Mouse (Mus musculus): ENCODE measurements at regions not wholly inside any gene's neighbourhood (a gene's known extent, or its start where the extent isn't known, plus 50 kb on each side); places are given as distances from the start of the nearest gene placed in this dataset.
"Not testable (repeated sequence)": the region's sequence is repeated elsewhere in the genome, so short reads cannot be mapped to it uniquely, and the experiment has no call there.

DNA sequence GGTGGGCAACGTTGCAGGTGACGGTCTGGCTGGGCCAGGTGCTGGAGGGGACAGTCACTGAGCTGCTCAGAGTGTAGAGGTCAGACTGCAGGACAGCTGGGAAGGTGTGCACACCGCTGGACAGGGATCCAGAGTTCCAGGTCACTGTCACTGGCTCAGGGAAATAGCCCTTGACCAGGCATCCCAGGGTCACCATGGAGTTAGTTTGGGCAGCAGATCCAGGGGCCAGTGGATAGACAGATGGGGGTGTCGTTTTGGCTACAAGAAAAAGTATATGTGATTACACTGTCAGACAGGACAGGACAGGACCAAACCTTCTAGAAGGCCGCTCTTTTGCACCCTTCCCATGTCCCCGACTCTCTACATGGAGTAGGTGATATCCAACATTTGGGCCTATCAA, 144.5 kb downstream of the Tmem121 start:
- no peak for ATAC-seq (ENCODE audit: insufficient number of reproducible peaks, low FRiP score, low TSS enrichment)

DNA sequence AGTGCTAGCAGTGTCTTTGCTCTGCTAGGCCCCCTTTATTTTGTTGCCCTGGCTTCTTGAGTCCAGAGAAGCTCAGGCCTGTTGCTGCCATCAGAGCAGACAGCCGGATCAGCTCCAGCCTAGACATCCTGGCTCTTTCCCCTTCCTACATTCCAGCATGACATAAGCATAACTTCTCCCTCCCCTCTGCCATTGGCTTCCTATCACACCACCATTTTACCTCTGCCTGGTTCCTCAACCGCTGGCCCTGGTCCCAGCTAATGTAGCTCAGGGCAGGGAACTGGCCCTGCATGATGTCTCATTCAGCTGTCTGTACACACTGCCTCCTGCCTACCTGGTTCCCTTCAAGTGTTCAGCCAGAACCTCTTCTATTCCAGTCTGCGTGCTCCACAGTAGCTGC, 146.5 kb downstream of the Tmem121 start:
- ATAC-seq (ENCODE audit: insufficient number of reproducible peaks, low FRiP score, low TSS enrichment), result no peak

DNA sequence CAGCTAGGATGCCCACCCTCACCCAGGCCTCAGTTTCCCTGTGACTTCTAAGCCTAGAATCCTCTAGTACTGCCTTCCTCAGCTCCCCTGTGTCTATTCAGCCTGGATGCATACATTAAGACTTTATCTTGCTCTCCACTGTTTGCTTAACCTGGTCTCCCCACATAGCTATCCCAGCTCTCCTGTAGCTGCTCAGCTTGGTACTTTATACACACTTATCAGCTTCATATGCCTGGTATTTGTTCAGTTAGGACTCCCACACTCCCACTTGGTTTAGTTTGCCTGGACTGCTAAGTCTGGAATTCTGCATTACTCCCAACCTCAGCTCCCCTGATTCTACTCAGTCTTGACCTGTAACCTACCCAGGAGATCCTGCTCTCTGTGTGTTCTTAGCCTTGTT, 147.7 kb downstream of the Tmem121 start:
- ATAC-seq (ENCODE audit: insufficient number of reproducible peaks, low FRiP score, low TSS enrichment), result no peak

DNA sequence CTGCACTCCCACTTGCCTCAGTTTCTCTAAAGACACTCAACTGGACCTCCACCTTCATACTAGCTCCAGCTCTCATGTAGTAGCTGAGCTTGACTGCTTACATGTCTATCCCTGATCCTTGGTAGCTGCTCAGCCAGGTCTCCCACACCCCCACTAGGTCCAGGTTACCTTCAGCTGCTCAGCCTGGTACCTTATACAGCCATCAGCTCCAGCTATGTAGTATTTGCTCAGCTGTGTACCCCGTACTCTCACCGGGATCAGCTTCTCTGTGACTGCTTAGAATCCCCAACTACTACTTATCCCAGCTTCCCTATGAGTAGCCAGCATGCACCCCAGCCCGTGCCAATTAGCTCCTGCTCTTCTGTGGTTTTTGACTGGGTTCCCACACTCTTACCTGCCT, 148.1 kb downstream of the Tmem121 start:
- ATAC-seq (ENCODE audit: insufficient number of reproducible peaks, low FRiP score, low TSS enrichment), result not testable (repeated sequence)

DNA sequence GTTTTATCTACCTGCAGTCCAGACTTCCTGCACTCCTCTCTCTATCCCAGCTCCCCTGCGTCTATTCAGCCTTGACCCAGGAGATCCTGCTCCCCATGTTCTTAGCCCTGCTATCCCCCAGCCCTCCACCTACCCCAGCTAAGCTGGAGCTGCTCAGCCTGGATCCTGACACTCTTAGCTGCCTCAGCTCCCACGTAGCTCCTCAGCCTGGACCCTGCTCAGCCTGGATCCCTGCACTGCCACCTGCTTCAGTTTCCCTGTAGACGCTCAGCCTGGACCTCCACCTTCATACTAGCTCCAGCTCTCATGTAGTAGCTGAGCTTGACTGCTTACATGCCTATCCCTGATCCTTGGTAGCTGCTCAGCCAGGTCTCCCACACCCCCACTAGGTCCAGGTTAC, 151.5 kb downstream of the Tmem121 start:
- ATAC-seq (ENCODE audit: insufficient number of reproducible peaks, low FRiP score, low TSS enrichment), result no peak

DNA sequence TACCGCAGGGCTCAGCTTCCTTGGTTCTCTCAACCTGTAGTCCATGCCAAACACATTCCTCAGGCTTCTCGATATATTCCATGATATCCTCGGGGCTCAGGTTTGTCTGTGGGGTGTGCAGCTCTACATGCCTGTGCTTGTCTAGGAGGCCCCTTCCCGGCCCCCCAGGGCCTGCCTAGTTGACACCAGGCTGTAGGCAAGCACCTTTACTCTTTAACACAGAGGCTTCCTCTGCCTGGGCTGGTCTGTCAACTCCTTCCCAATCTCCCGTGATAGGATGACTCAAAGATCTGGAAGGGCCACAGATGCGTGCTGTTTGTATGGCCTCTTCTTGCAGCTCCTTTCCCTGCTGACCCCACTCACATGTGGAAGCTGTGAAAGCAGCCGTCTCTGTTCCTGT, 150.4 kb upstream of the Adam6b start:
- ATAC-seq (ENCODE audit: insufficient number of reproducible peaks, low FRiP score, low TSS enrichment), result no peak

DNA sequence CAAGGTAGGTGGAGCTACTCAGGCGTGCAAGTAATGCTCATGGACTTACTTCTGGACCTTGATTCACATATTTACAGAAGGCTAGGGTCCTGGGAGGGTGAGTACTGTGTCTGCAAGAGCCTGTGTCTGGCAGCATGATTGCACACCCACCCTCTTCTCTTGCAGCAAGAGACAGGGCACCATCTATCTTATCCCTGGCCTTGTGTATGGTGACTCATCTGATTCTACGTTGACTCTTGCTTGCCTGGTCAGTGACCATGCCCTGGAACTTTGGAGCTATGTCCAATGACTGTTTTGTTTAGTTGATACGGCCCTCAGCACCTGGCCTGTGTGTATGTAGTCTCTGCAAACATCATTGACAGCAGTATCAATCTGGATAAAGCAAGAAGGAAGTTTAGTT, 148.3 kb upstream of the Adam6b start:
- ATAC-seq (ENCODE audit: insufficient number of reproducible peaks, low FRiP score, low TSS enrichment), result no peak

DNA sequence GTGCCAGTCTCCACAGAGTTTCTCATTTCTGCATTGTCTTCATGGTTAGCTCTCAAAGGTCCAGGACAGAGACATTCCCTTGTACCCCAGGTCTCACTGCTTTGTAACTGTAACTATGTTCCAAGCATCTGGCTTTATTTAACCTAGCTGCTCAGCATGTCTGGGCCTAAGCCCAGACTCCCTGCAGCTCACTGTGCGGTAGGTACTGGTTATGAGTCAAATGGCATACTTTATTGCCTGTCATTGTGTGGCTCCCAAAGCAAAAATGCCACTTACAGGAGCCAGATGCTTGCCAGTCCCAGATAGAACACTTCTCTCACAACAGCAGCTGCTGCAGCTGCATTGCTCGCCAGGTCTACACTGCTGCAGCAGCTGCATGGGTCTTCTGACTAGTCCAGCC, 134.2 kb upstream of the Adam6b start:
- no peak for ATAC-seq (ENCODE audit: insufficient number of reproducible peaks, low FRiP score, low TSS enrichment)

DNA sequence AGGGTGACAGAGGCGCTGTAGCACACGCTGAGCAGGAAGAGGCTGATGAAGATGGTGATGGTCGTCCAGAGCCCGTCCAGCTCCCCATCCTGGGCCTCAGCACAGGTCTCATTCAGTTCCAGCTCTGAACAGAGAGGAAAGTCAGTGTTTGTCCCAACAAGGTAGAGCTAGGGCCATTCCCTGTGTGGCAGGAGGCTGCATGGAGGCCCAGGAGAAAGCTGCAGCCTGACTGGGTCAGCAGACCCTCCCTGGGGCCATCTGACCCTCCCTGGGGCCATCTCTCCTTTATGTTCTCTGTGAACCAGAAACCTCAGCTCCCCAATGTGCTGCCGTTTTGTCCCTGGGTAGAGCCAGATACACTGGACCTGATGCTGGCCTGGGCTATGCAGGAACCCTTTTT, 131.2 kb upstream of the Adam6b start:
- ATAC-seq (ENCODE audit: insufficient number of reproducible peaks, low FRiP score, low TSS enrichment), result no peak

DNA sequence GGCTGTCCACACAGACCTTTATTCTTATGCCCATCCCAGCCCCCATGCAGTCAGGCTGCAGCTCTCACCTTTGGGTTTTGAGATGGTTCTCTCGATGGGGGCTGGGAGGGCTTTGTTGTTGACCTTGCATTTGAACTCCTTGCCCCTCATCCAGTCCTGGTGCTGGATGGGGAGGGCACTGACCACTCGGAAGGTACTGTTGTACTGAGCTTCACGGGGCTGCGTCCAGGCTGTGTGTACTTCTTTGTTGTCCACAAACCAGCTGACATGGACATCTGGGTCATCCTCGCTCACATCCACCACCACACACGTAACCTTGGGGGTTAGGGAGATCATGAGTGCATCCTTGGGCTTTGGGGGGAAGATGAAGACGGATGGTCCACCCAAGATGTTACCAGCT, 129.3 kb upstream of the Adam6b start:
- no peak for ATAC-seq (ENCODE audit: insufficient number of reproducible peaks, low FRiP score, low TSS enrichment)

DNA sequence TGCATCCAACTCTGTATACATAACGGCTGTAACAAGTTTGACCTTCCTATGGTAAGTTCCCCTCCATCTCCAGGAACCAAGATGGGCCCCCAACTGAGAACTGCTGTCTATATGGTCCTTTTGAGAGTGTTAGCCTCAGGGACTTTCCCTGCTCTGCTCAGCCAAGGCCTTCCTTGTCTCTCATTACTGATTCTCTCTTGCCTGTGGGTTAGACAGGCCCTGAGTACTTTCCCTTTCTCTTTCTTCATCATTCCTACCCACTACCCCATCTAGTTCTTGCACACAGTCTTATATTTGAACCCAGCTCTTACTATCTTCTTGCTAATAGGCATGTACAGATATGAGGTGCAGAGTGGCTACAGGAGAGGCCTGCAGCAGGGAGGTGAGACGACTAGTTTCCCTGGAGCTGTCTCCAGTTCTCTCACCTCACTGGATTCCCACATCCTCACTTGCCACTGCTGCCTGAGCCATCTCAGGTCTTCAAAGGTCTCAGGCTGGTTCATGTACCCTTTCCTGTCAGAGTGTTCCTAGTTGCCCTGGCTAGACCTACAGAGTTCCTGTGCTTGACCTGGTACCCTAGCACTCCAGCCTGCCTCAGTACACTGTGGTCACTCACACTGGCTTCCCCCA, 126.8 kb upstream of the Adam6b start:
- ATAC-seq (ENCODE audit: insufficient number of reproducible peaks, low FRiP score, low TSS enrichment), result no peak

DNA sequence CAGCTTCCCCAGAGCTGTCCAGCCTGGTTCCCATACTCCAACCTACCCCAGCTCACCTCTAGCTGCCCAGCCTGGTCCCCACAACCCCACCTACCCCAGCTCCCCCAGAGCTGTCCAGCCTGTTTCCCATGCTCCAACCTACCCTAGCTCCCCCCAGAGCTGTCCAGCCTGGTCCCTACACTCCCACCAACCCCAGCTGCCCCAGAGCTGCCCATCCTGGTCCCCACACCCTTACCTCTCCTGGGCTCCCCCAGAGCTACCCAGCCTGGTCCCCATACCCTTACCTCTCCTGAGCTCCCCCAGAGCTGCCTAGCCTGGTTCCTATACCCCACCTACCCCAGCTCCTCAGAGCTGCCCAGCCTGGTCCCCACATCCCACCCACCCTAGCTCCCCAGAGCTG, 125.3 kb upstream of the Adam6b start:
- ATAC-seq (ENCODE audit: insufficient number of reproducible peaks, low FRiP score, low TSS enrichment), result no peak

DNA sequence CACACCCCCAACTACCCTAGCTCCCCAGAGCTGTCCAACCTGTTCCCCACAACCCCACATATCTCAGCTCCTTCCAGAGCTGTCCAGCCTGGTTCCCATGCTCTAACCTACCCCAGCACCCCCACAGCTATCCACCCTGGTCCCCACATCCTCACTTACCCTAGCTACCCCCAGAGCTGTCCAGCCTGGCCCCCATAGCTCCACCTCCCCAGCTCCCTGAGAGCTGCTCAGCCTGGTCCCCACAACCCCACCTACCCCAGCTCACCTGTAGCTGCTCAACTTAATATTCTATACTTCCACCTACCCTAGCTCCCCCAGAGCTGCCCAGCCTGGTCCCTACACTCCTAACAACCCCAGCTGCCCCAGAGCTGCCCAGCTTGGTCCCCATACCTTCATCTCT, 124.9 kb upstream of the Adam6b start:
- ATAC-seq (ENCODE audit: insufficient number of reproducible peaks, low FRiP score, low TSS enrichment), result no peak; the same call in 1 of the 2 replicates

DNA sequence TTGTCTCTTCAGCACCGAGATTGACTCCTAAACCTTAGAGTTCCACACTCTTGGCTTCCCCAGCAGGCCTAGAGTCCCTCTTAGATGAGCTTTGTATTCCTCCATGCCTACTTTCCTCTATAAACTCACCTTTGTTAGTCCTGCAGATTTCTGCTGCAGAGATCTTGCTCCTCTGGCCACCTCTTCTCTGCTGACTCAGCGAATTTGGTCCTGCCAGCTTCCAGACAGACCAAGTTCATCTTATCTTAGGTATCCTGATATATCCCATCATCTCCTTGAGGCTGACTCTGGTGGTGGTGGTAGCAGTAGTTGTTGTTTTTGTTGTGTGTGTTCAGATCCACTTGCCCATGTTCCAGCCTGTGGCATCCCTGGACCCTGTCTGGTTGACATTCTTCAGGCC, 123.5 kb upstream of the Adam6b start:
- ATAC-seq (ENCODE audit: insufficient number of reproducible peaks, low FRiP score, low TSS enrichment), result no peak

DNA sequence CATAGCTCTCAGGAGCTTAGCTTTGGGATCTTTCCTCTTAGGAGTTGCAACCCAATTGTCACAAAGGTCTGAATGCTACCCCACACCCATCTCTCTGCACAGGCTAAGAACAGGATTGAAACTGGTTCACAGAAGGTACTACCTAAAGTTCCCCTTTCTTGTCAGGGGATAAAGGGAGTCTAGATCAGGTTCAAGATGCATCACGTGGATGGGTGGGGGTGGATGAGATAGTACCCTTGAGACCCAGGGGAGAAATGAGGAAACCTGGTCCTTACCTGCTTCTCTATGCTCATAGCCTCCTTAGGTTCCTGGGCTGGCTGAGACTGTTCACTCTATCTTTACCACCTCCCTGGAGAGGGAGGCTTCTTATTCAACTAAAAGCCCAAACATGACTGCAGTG, 122.9 kb upstream of the Adam6b start:
- ATAC-seq (ENCODE audit: insufficient number of reproducible peaks, low FRiP score, low TSS enrichment), result no peak

DNA sequence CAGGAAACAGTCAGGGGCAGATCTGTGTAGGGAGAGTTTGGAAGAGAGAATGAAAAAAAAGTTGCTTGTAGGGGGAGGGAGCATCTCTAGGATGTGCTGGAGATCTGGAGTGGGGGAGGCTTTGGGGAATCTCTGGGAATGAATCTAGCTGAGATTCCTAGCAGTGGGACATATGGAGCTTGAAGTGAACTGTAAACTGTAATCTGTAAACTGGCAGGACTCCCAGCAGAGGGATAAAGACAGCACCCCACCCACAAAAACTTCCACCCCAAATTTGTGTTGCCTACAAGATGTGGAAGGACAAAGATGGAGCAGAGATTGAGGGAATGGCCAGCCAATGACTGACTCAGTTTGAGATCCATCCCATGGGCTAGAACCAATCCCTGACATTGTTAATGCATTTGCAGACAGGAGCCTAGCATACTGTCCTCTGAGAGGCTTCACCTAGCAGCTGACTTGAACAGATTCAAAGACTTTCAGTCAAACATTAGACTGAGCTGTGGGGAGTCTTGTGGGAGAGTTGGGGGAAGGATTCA, 87.7 kb upstream of the Adam6b start:
- ATAC-seq (ENCODE audit: insufficient number of reproducible peaks, low FRiP score, low TSS enrichment), result no peak

DNA sequence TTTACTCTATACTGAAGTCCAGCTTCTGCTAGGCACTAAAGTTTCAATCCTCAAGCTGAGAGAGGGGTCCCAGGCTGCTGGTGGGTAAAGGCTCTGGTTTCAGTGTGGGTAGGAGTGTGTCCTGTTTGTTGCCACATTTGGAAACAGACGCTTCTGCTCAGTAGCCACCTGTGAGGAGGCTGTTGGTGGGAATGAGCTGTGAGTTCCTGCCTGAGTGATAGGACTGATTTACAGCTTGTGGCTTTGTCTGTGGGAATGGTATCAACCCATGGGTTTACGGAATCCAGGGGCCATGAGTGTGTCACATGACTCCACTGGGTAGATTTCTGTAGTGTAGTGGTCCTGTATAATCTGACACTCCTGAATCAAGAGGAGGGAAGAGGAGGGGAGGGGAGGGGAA, 86.5 kb upstream of the Adam6b start:
- ATAC-seq (ENCODE audit: insufficient number of reproducible peaks, low FRiP score, low TSS enrichment), result no peak

DNA sequence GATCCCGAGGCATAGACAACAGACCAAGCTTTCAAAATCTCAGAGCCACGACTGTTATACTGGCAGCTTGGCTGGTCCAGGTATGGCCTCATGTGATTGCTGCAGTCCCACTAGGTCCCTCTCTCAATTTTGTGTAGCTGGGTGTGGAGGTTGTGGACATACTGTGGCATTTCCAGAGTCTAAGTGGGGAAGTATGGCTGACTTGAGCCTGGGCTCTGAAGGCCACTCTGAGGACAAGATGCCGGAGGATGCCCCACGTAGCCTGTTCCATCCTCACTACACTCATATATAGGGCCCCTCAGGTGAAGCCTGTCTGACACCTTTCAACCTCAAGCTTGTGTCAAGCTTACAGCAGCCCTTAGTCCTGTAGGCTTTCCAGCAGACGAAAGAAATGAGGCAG, 78.2 kb upstream of the Adam6b start:
- ATAC-seq (ENCODE audit: insufficient number of reproducible peaks, low FRiP score, low TSS enrichment), result no peak

DNA sequence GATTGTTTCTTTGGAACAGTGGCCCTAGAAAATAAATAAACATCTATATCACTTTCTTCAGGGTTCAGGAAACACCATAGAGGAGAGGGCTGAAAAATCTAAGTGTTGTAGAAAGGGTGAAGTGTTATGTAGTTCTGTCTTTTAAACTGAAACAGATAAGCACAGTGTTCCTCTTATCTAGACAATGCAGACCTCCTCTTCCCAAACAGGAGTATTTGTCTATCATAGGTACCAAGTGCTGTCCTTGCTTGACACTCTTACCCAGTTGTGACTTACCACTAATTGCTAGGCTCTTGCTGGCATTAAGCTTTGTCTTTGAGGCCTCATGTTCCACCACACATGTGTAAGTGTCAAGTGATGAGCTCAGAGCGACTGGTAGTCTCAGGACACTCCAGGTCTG, 75.3 kb upstream of the Adam6b start:
- ATAC-seq (ENCODE audit: insufficient number of reproducible peaks, low FRiP score, low TSS enrichment), result no peak

DNA sequence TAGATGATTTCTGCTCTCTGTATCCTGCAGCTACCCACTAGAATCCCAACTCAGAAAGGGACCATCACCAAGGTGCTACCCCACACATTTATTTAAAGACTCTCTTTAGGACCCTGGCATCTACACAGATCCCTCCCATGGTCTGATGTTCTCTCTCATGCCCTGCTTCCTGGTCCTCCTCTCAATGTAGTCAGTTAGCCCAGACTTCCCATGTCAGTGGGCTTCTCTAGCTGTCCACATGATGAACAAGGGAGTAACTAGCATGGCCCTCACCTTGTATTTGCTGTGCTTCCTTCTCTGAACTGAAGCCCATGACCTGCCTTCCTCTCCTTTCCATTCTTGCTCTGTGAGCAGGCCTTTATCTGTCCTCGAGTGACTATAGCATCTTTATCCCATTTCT, 71.8 kb upstream of the Adam6b start:
- no peak for ATAC-seq (ENCODE audit: insufficient number of reproducible peaks, low FRiP score, low TSS enrichment)

DNA sequence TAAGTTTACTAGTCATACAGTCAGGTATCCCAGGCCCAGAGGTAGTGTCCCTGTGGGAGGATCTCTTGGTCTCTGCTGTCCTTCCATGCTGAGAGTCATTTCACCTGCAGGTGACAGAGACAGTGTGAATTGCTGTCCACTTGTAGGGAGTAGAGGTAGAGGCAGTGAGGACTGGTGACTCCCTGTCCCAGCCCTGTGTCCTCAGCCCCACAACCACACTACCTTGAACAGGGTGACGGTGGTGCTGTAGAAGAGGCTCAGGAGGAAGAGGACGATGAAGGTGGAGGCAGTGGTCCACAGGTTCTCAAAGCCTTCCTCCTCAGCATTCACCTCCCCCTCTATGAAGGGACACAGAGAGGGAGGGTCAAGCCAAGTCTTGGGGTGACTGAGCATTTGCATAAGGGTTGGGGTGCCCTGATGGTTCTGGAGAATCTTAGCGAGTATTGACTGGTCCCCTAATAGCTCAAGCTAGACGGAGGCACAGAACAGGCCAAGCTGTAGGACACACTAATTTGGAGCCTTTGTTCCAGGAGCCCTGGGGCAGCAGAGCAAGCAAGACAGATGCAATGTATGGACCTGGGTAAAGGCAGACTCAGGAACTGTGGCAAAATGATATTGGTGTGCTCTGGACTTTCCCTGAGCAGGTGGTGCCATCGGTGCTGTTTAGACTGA, 70.4 kb upstream of the Adam6b start:
- ATAC-seq (ENCODE audit: insufficient number of reproducible peaks, low FRiP score, low TSS enrichment), result no peak

DNA sequence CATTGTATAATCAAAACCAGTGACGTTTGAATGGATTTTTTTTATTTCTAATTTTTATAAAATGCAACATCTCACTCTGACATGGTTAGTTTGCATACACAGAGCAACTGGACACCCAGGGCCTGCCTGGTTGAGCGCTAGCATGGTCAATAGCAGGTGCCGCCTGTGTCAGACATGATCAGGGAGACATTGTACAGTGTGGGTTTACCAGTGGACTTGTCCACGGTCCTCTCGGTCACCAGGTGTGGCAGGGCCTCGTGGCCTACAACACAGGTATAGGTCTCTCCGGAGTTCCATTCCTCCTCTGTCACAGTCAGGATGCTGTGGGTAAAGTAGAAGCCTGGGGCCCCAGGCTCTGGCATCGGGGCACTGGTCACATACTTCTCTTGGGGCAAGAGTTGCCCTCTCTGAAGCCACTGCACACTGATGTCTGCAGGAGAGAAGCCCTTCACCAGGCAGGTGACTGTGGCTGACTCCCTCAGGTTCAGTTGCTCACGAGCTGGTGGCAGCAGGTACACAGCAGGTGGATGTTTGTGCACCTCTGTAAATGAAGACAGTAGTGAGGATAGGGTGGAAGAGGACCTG, 68.5 kb upstream of the Adam6b start:
- ATAC-seq (ENCODE audit: insufficient number of reproducible peaks, low FRiP score, low TSS enrichment), result no peak
